Mouse (Mus musculus) spleen, embryonic (tissue): ENCODE data around the gene Zfp180.
"Not testable (repeated sequence)": the region's sequence is repeated elsewhere in the genome, so short reads cannot be mapped to it uniquely, and the experiment has no call there.

Experiments used
- CTCF ChIA-PET: fragments of 350-600 bp; sonication (Branson Sonifier 250); formaldehyde crosslinking; loops from one replicate; lab custom pipeline; 2022; lab: Charles Lee

Zfp180 gene

GRCm38 (mm10) chr7:24081634-24082431, at the start of gene Zfp180:
Gene Zfp180, plus strand, starts transcription at chr7:24081924.
- CTCF ChIA-PET = no interaction called here

- CTCF ChIA-PET = no interaction called here
Measured at GRCm38 (mm10) chr7:24052660-24053304, 28.9 kb upstream of the Zfp180 start, which contains the start of gene Vmn1r183. Gene Vmn1r183, plus strand, starts transcription at chr7:24053254.

GRCm38 (mm10) chr7:24074424-24074823, 7.3 kb upstream of the Zfp180 start:
- CTCF ChIA-PET = not testable (repeated sequence)

- CTCF ChIA-PET = no interaction called here
Measured at GRCm38 (mm10) chr7:24082457-24083235, 922 bp downstream of the Zfp180 start.

DNA sequence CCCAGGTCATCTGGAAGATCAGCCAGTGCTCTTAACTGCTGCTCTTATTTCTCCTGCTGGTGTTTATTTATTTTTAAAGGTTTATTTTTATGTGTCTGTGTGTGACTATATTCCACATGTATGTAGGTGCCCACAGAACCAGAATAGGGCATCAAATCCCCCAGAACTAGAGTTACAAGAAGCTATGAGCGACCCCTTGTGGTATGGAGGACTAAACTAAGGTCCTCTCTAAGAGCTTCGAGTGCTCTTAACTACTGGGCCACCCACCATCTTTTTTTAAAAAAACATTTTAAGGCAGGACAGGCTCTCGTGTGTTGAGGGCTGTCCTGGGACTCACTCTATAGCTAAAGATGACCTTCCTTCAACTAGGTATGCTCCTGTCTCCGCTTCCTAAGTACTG, 5.1 kb downstream of the Zfp180 start:
- CTCF ChIA-PET = no interaction called here

DNA sequence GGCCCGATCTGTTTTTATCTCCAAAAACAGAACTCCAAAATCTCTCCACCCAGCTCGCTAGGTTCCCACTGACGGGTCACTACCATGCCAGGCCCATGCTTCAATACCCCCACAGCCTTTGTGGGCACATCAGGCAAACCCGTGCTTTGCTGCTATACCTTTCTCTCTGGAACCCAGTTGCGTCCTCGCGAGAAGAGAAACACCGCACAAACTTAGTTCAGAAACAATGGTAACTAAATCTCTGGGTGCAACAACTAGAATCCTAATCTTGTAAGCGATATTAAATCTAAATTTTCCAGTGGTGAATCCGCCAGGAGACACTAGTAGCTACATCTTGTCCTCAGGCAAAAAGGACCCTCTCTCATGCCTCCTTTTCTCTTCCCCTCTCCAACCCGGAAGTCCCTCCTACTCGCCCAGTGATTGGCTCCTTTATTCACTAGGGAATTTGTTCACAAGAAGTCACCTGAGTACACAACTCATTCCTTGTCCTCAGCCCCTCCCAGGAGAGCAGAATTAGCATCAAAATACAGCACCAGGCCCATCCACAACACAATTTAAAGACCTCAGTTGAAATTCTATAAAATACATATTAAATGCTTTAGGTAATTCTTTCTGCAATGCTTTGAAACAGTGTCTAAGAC, 5.9 kb downstream of the Zfp180 start:
- CTCF ChIA-PET = no interaction called here

DNA sequence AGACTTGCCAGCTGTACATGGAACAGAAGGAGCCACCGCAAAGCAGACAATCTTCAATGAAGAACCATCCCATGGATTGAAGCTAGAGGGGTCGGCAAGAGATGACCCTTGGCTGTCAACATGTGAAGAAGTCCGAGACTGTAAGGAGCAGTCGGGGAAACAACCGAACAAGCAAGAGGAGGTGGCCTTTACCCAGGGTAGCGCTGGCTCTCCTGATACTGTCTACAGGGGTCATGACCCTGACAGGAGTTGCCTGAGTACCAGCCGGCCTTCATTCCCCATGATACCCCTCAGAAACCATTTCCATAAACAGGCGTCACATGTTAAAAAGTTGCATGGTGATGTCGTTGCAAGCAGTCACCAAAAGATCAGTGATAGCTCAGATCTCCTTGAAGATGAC, 22.7 kb downstream of the Zfp180 start:
- CTCF ChIA-PET = no interaction called here

DNA sequence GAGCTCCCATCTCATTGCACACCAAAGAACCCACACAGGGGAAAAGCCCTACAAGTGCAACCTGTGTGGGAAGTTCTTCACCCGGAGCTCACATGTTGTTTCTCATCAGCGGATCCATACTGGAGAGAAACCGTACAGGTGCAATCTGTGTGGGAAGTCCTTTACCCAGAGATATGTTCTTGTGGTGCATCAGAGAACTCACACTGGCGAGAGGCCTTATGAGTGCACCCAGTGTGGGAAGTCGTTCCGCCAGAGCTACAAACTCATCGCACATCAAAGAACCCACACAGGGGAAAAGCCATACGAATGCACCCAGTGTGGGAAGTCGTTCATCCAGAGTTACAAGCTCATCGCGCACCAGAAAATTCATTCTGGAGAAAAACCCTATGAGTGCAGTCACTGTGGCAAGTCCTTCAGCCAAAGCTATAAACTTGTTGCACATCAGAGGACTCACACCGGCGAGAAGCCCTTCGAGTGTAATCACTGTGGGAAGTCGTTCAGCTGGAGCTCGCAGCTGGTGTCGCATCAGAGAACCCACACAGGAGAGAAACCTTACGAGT, 23.5 kb downstream of the Zfp180 start:
- CTCF ChIA-PET = no interaction called here

DNA sequence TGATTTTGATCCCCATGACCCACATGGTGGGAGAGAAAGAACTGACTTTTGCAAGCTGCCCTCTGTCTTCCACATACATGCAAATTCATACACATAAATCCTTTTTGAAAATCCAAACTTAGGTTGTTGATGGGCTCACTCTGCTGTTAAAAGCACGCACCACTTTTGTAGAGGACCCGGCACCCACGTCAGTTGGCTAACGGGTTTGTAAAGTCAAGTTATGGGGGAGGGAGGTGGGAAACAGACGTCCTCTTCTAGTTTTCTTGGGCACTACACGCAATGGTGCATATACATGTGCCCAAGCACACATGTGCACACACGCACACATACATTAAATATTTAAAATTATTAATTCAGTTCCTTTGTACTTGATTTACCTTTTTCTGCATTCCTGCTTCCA, 29.1 kb downstream of the Zfp180 start:
- CTCF ChIA-PET = no interaction called here

DNA sequence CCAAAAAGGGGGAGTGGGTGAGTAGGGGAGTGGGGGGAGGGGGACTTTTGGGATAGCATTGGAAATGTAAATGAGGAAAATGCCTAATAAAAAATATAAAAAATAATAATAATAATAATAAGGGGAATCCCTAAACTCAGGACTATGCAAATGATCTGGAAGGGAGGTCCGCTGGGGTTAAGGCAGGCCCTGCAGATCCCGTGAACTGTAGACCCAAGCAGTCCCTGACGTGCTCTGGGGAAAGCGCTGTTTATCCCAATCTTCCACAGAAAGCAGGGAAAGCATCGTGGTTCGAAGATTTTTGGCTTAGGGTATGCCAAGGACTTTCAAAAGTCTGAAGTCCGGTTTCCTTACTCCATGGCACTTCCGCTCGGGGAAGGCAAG, 30.0 kb downstream of the Zfp180 start:
- CTCF ChIA-PET = no interaction called here

DNA sequence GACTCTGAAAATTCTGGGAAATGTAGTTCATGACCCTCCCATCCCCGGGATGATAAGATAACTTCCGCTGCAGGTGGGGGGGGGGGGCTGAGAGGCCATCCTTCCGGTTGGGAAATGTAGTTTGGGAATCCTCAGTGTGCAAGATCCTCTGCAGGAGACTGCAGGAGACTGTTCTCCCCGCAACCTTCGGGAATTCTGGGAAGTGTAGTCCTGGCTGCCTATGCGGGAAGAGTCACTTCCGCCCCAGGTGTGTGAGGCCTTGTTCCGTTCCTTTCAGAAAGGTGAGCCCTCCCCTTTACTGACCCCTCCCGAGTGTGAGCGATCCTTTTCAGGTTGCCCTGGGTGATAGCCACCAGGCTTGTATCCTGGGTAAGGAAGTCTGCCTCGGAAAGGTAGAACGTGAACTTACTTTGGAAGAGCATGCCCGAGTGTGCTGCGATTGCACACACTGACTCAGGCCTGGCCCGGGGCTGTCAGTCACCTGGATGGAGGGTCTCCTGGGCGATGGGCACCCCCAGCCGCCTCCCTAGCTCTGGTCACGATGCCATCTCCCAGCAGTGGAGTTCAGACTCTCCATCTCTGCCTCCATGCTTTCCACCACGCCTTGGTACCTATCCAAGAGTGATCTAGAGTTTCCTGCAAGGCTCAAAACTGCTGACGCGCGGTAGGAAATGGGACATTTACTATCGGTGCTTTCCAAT, 30.6 kb downstream of the Zfp180 start, which contains the start of gene Zfp112:
Gene Zfp112 (plus strand): TSS at position 159 of the 701 bp plus-strand sequence.
- CTCF ChIA-PET = interaction anchor here (0.5 kb wide), 1 partner anchor 852 kb away, joined by 3 read pairs; no protein-coding TSS in a partner anchor

DNA sequence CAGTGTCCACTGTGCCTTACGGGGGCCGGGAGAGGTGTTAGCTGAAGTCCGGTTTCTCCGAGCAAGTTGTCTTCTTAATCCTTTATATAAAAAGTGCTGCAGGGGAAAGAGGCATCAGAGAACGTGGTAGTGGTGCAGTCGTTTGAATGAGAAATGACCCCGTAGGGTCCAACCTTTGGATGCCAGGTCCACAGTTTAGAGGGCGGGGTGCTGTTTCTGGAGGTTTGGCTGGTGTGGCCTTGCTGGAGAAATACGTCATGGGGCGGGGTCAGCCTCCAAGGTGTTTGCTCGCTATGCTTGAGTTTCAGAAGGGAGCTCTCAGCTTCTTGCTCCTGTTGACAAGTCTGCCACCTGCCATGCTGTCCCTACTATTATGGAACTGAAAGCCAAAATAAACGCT, 31.3 kb downstream of the Zfp180 start:
- CTCF ChIA-PET = no interaction called here

GRCm38 (mm10) chr7:24116655-24117054, 34.9 kb downstream of the Zfp180 start:
- CTCF ChIA-PET = no interaction called here

GRCm38 (mm10) chr7:24133425-24133995, 51.8 kb downstream of the Zfp180 start:
- CTCF ChIA-PET = no interaction called here

- CTCF ChIA-PET = no interaction called here
Measured at GRCm38 (mm10) chr7:24133996-24134828, 52.5 kb downstream of the Zfp180 start, which contains the start of gene Zfp235. Gene Zfp235, plus strand, starts transcription at chr7:24134169.

DNA sequence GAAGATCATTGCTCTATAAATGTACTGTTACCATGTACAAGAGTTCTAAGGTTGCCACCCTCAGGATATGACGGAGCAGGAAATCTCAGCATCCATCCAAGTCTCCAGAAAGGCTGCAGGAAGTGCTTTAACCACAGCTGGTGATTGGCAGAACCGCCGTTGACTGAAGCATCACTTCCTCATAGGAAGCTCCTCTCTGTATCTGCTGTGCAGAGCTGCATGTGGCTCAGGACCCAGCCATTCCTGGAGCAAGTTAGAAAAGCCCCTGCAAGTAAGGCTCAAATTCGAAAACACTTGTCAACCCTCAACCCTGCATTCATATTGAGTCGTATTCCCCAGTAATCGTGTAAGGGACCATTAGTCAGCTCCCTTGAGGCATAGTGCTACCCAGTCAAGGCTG, 60.8 kb downstream of the Zfp180 start:
- CTCF ChIA-PET = no interaction called here

DNA sequence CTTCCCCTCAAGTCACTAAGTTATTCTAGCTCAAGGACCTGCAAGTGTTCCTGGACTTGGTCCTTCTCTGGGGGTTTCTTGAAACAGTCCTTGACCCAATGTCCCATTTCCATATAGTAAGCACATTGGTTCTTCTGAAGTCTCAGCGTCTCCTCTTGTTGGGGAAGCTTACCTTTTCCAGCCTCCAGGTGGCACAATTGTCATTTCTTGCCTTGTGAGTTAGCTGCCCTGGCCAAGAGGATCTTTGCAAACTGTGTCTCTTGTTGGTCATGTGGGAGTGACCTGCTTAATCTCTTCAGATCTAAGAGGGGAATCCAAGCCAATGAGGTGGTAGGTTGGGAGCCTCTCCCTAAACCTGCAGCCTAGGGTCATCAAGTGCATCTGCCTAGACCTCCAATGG, 71.5 kb downstream of the Zfp180 start:
- CTCF ChIA-PET = no interaction called here
